Mouse (Mus musculus): ENCODE results near the gene Rhoa. TPM values are rescaled to one million over a fixed set of nuclear protein-coding genes. Genes with fewer than 3 reads are reported as not detected.
"Not testable (repeated sequence)": the region's sequence is repeated elsewhere in the genome, so short reads cannot be mapped to it uniquely, and the experiment has no call there.

Gene Rhoa
- 10 to 100 TPM; 97.0 to 97.5 TPM for total RNA-seq (2021)
- long read RNA-seq, experiment 1, transcript Rhoa-201 (6 exons, 2,197 nt) = major isoform, 32 of 58 reads
- long read RNA-seq, experiment 1, partial matches to known transcripts = 1 of 58 reads
- long read RNA-seq, experiment 1, other reads (novel, unspliced or antisense) = 23 of 58 reads
- long read RNA-seq, experiment 2, full-length matches to known transcripts = 57 of 92 reads
- long read RNA-seq, experiment 2, partial matches to known transcripts = 32 of 92 reads
- long read RNA-seq, experiment 2, other reads (novel, unspliced or antisense) = 3 of 92 reads

GRCm38 (mm10) chr9:108305629-108306520, at the start of gene Rhoa, which contains the start of gene Tcta:
TSS of gene Rhoa (plus strand) at chr9:108306129.
TSS of gene Tcta (minus strand) at chr9:108306160.
- intact Hi-C loops (cut with DNase I) = loop anchor here (1.0 kb wide), 1 partner anchor 41 kb away; the partner anchor contains the start of gene Usp4
- peak; percentile 97 to 98 for DNase-seq

DNA sequence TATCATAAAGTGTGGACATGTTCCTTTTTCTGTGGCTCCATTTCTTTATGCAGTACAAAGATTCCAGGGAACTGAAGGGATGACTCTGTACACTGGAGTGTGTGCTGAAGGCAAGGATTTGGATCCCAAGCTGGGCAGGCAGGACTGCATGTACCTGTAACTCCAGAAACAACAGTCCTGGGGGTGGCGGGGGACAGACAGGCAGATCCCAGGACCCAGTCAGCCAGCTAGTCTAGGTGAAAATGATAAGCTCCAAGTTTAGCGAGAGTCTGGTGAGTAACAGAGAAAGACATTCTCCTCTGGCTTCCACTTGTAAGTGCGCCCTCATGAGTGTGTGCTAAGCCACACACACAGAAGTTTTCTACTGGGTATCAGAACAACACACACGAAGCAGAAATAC, 45.4 kb upstream of the Rhoa start:
- intact Hi-C loops (cut with DNase I) = loop anchor here (5.0 kb wide), 1 partner anchor 43 kb away; no protein-coding TSS in a partner anchor
- no peak for DNase-seq

DNA sequence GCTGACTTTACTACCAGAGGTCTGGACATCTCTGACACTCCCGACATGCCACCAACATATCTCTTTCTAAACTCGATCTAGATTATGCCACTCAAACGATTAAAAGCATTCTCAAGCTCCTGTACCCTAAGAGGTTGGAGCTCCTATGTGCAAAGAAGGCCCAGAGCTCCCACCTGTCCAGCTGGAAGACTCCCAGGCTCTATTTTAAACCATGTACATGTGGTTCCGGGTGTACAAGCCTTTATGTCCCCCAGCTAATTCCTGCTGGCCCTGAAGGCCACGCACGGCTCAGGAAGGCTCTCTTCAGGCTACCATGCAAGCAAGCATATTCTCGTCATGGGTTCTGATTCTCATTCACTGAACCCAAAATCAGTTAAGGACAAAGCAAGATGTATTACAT, 44.1 kb upstream of the Rhoa start:
- intact Hi-C loops (cut with DNase I) = loop anchor here (5.0 kb wide), 1 partner anchor 45 kb away; no protein-coding TSS in a partner anchor
- DNase-seq = no peak

DNA sequence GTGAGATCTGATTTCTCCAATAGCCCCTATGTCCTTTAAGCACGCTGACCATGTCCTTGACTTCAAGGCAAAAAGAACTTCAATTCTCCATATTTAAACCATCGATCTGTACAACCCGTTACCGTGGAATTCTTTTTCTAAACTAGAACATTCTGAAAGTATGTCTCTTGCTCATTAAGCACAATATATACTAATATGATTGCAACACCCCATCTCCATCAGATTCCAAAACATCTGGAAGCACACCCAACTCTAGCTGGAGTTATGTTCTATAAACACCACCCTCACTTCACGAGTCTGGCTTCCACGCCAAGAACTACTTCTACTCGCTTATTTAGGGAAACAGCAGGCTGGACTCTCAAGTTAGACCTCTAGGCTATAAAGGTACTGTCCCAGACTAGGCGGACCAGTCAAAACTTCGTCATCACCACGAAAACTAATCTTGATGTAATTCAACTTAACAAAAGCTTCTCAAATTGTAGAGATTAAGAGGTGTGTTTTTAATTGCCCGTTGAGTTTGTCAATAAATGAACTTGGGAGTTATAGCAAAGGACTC, 43.4 kb upstream of the Rhoa start:
- DNase-seq = no peak
- intact Hi-C loops (cut with DNase I) = loop anchor here (5.0 kb wide), 1 partner anchor 45 kb away; no protein-coding TSS in a partner anchor

DNA sequence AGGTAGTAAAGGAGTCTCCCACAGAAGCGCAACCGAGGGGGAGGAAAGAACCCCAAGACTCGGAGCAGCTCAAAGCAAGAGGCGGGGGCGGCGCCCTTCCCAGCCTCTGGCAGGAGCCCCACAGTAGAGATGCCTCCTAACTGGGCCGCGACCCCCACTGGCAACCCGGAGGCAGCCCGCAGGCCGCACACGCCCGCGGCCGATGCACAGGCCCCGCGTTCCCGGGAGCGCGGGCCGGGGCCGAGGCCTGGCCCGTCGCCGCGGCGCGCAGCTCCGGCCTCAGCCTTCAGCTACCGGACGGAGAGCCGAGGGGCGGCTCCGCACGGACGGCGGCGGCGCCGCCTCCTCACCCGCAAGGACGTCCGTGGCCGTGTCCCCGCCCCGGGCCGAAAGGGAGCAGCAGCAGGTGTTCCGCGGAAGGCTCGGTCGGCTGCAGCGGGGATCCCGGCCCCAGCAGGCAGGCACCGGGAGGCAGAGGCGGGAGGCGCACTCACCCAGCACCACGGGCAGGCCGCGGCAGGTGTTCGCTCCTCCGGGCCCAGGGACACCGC, 42.7 kb upstream of the Rhoa start:
- intact Hi-C loops (cut with DNase I) = loop anchor here (5.0 kb wide), 1 partner anchor 46 kb away; no protein-coding TSS in a partner anchor
- DNase-seq = peak in 1 of 2 experiments; percentile 59

DNA sequence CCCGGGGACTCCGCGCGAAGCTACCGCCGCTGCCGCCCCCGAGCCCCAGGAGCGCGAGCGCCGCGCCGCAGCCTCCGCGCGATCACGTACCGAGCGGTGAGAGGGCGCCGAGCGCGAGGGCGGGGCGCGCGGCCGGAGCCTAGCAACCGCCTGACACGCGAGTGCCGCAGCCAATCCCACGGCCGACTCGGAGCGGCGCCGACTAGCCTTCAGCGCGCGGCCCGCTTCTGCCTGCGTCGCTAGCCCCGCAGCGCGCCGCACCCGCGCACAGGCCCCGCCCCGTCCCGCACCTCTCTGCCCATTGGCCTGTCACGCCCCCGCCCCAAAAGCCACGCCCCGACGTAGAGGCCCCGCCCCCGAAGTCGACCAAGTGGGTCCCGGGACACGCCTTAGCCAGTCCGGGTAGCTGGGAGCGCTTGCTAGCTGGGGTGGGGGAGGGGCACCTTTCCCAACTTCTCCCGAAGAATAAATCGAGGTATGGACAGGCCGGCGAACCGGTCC, 42.2 kb upstream of the Rhoa start, which contains the start of gene Dag1:
Gene Dag1, minus strand, starts transcription at position 269 of the 501 bp plus-strand sequence.
- DNase-seq = peak; percentile 98 to 100
- intact Hi-C loops (cut with DNase I) = loop anchor here (5.0 kb wide), 1 partner anchor 46 kb away; no protein-coding TSS in a partner anchor

- intact Hi-C loops (cut with DNase I) = loop anchor here (5.0 kb wide), 1 partner anchor 47 kb away; no protein-coding TSS in a partner anchor
Observed at GRCm38 (mm10) chr9:108264191-108264921, 41.6 kb upstream of the Rhoa start.

GRCm38 (mm10) chr9:108266261-108266935, 39.5 kb upstream of the Rhoa start:
- DNase-seq = no peak
- intact Hi-C loops (cut with DNase I) = no loop called here

More at GRCm38 (mm10) chr9:108264191-108264921, 41.6 kb upstream of the Rhoa start:
- peak in 1 of 2 experiments; percentile 23 for DNase-seq

DNA sequence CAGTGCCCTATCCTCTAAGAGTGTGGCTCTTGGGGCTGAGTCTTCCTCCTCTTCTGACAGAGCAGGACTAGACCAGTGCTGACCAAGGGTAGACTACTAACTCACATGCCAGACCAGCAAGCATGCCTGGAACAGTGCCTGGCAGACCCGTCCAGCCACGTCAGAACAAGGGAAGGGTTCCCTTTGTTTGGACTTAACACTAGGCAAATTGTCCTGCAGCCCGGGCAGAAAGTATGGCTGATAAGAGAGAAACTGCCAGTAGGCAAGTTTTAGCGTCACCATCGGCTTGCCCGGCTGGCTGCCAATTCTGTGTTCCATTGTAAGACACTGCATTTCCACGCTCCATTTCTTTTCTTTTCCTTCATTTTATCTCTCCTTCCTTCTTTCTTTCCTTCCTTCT, 38.2 kb upstream of the Rhoa start:
- DNase-seq = no peak
- intact Hi-C loops (cut with DNase I) = no loop called here

DNA sequence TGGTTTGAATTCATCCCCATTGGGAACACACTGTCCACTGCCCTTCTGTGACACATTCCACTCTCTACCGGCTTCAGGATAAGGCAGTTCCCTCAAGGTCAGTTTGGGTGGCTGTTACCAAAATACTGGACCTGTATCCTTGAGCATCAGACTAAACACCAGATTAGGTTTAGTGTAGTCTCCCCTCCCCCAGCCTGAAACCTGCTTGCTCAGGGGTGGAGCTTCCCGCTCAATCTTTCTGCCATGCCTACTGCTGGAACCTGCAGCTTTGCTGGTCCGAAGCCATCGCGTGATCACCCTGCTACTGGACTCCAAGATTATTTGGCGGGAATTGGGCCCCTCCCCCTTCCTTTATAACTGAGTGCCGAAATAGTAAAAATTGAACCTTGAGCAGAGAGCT, 37.2 kb upstream of the Rhoa start:
- intact Hi-C loops (cut with DNase I); DNase-seq: not testable (repeated sequence)

- no peak for DNase-seq
- intact Hi-C loops (cut with DNase I) = no loop called here
Observed at GRCm38 (mm10) chr9:108271941-108272340, 34.0 kb upstream of the Rhoa start.

DNA sequence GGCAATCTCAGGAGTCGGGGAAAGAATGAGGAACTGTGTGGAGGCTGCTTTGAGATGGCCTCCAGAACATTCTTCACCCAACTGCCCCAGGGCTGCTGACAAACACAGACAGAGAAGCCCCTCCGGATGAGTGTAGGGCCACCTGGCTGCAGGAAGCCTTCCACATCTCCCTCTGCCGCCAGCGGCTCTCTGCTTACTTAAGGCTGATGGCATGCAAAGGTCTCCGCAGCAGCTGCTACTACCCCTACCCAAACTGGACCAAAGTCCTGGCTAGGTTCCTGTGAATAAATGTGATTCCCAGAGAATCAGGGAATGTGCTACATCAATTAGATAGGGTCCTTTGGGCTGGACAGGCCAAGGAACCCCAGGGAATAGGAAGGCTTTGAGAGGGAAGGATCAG, 33.2 kb upstream of the Rhoa start:
- intact Hi-C loops (cut with DNase I) = no loop called here
- no peak for DNase-seq

GRCm38 (mm10) chr9:108273485-108273884, 32.4 kb upstream of the Rhoa start:
- intact Hi-C loops (cut with DNase I) = no loop called here
- no peak for DNase-seq

GRCm38 (mm10) chr9:108274476-108275330, 31.2 kb upstream of the Rhoa start:
- no peak for DNase-seq
- intact Hi-C loops (cut with DNase I) = loop anchor here (5.0 kb wide), 1 partner anchor 37 kb away; no protein-coding TSS in a partner anchor

DNA sequence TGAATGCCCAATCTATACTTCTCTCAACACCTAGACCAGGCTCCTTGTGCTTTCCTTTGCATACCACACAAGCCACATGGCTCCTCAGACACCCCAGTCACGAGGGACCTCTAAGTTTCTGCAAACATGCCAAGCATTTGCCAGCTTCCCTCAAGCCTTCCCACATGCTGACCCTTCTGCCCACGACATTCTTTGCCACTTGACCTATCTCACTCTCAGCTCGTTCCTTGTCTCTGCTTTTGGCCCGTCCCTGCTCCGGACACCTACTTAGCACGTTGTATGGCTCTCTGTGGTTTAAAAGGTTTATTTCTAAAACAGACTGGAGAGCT, 30.6 kb upstream of the Rhoa start:
- no peak for DNase-seq
- intact Hi-C loops (cut with DNase I) = loop anchor here (5.0 kb wide), 1 partner anchor 38 kb away; no protein-coding TSS in a partner anchor

GRCm38 (mm10) chr9:108278697-108279450, 27.1 kb upstream of the Rhoa start:
- DNase-seq = peak; percentile 21 to 32
- intact Hi-C loops (cut with DNase I) = loop anchor here (5.0 kb wide), 1 partner anchor 42 kb away; no protein-coding TSS in a partner anchor
